Mouse (Mus musculus) Patski (cell line): ENCODE data around the gene Wwox. TPM values are rescaled to one million over a fixed set of nuclear protein-coding genes. Genes with fewer than 3 reads are reported as not detected.

ENCODE experiments used
- ATAC-seq: fragments of 100-300 bp; one replicate; pipeline ENCODE4 v1.8.0; 2021
- CTCF ChIA-PET: fragments of 350-600 bp; sonication (Branson Sonifier 250); formaldehyde crosslinking; loops from one replicate; lab custom pipeline; 2022; ENCODE audit warnings: inconsistent platforms; lab: Charles Lee
- POLR2A ChIA-PET: fragments of 350-600 bp; sonication (Branson Sonifier 250); formaldehyde crosslinking; loops from one replicate; lab custom pipeline; 2022; ENCODE audit warnings: antibody characterized with exemption, inconsistent platforms; lab: Charles Lee
- DNase-seq: peaks from one replicate; pipeline ENCODE4 v3.0.0-alpha.2; 2011; ENCODE audit warnings: low read depth, low spot score
- H3K27me3 ChIP-seq: fragments of 371-371 bp; one replicate; pipeline ENCODE4 v1.5.1; 2021
- CTCF ChIP-seq: fragments of 100-300 bp; IDR thresholded peaks from one replicate; pipeline ENCODE4 v1.5.1; 2021
- in situ Hi-C: fragments of 300-500 bp; cut with MboI; formaldehyde crosslinking; loops from 3 replicates; pipeline ENCODE4 v1.11.1; 2018; ENCODE audit warnings: low pct_unique_long_range_greater_than_20kb, mixed read lengths
- polyA plus RNA-seq: library from polyadenylated mRNA; unstranded; gene quantifications from one replicate; pipeline ENCODE4 v1.2.3, GENCODE M21; 2021

The Wwox gene
- polyA plus RNA-seq, 1 experiment from 2014 or later, result 21.9 TPM

GRCm38 (mm10) chr8:115136888-115137287 lies 697.4 kb downstream of the Wwox start:
- in situ Hi-C loops, result no loop called here
- no peaks in the 10 kb centered on the region for H3K27me3 ChIP-seq
- DNase-seq (no peak), ATAC-seq (no peak)
- ChIA-PET POLR2A (no interaction called here), CTCF (no interaction called here)
- no peak for TF ChIP-seq CTCF

- DNase-seq (no peak), ATAC-seq (no peak)
- in situ Hi-C loops, result no loop called here
- POLR2A ChIA-PET, result no interaction called here
- CTCF ChIA-PET, result no interaction called here
- H3K27me3 ChIP-seq, result no peaks in the 10 kb centered on the region
- TF ChIP-seq CTCF, result no peak
These were observed 702.2 kb downstream of the Wwox start for GRCm38 (mm10) chr8:115141614-115142013.

GRCm38 (mm10) chr8:115143530-115144320 lies 704.3 kb downstream of the Wwox start:
- DNase-seq (no peak), ATAC-seq (peak; percentile 39)
- in situ Hi-C loops, result no loop called here
- CTCF ChIA-PET, result no interaction called here
- POLR2A ChIA-PET, result no interaction called here
- no peaks in the 10 kb centered on the region for H3K27me3 ChIP-seq
- no peak for TF ChIP-seq CTCF

- no peak for TF ChIP-seq CTCF
- ChIA-PET POLR2A (interaction anchor here (0.9 to 1.0 kb wide), 2 partner anchors 12 to 555 kb away, joined by 3 to 5 read pairs; no protein-coding TSS in a partner anchor), CTCF (no interaction called here)
- ATAC-seq (no peak), DNase-seq (no peak)
- H3K27me3 ChIP-seq, result no peaks in the 10 kb centered on the region
- in situ Hi-C loops, result no loop called here
These were observed 707.6 kb downstream of the Wwox start for GRCm38 (mm10) chr8:115147006-115147405.

GRCm38 (mm10) chr8:115150446-115151109 lies 711.1 kb downstream of the Wwox start:
- CTCF ChIA-PET, result no interaction called here
- in situ Hi-C loops, result no loop called here
- no peak for ATAC-seq
- POLR2A ChIA-PET, result no interaction called here
- TF ChIP-seq CTCF, result no peak
- H3K27me3 ChIP-seq, result no peaks in the 10 kb centered on the region
- DNase-seq, result no peak

GRCm38 (mm10) chr8:115151416-115151815 lies 712.0 kb downstream of the Wwox start:
- no peaks in the 10 kb centered on the region for H3K27me3 ChIP-seq
- in situ Hi-C loops, result no loop called here
- ChIA-PET POLR2A (no interaction called here), CTCF (no interaction called here)
- no peak for TF ChIP-seq CTCF
- no peak for DNase-seq
- ATAC-seq, result no peak

GRCm38 (mm10) chr8:115154096-115154495 lies 714.6 kb downstream of the Wwox start:
- CTCF ChIA-PET, result no interaction called here
- in situ Hi-C loops, result no loop called here
- POLR2A ChIA-PET, result no interaction called here
- ATAC-seq, result no peak
- TF ChIP-seq CTCF, result no peak
- no peaks in the 10 kb centered on the region for H3K27me3 ChIP-seq
- no peak for DNase-seq

GRCm38 (mm10) chr8:115156142-115156541 lies 716.7 kb downstream of the Wwox start:
- in situ Hi-C loops, result no loop called here
- no peak for TF ChIP-seq CTCF
- CTCF ChIA-PET, result no interaction called here

GRCm38 (mm10) chr8:115157977-115158720 lies 718.7 kb downstream of the Wwox start:
- CTCF ChIA-PET, result interaction anchor here (0.9 kb wide), 1 partner anchor 238 kb away, joined by 3 read pairs; no protein-coding TSS in a partner anchor
- ATAC-seq (no peak), DNase-seq (no peak)
- POLR2A ChIA-PET, result interaction anchor here (1.2 kb wide), 1 partner anchor 12 kb away, joined by 5 read pairs; no protein-coding TSS in a partner anchor
- no peak for TF ChIP-seq CTCF
- in situ Hi-C loops, result no loop called here
- no peaks in the 10 kb centered on the region for H3K27me3 ChIP-seq

More at GRCm38 (mm10) chr8:115156142-115156541, 716.7 kb downstream of the Wwox start:
- no peak for DNase-seq
- H3K27me3 ChIP-seq, result no peaks in the 10 kb centered on the region
- no peak for ATAC-seq
- POLR2A ChIA-PET, result no interaction called here

- ATAC-seq (no peak), DNase-seq (no peak)
- in situ Hi-C loops, result no loop called here
- no peak for TF ChIP-seq CTCF
- CTCF ChIA-PET, result interaction anchor here (0.9 kb wide), 1 partner anchor 238 kb away, joined by 3 read pairs; no protein-coding TSS in a partner anchor
- H3K27me3 ChIP-seq, result no peaks in the 10 kb centered on the region
- POLR2A ChIA-PET, result interaction anchor here (0.6 to 1.2 kb wide), 2 partner anchors 12 to 201 kb away, joined by 3 to 5 read pairs; no protein-coding TSS in a partner anchor
These were observed 719.3 kb downstream of the Wwox start for GRCm38 (mm10) chr8:115158721-115159111.
